Mouse (Mus musculus) embryo, embryonic 10.5 days (tissue): ENCODE results near the gene Tpx2.

ENCODE experiments used
- DNase-seq: peaks from one replicate; pipeline ENCODE4 v3.0.0-alpha.2; 2015; ENCODE audit warnings: low spot score

Tpx2 gene

DNA sequence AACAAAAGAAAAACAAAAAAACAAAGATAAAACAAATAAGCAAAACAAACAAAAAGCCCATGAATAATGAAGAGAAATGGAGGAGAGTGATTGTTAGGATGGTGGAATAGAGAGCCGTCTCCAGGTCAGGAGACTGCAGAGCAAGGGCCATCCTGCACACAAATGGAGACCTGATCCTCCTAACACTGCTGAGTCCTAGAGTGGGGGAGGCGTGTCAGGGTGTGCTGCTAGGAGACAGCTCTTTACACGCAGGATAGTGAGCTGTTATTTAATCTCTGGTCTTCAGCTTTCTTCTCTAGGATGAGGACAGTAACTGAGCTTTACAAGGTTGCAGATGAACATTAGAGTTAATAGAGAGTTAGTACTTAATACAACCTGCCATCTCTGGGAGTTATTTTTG lies 14.9 kb downstream of the Tpx2 start:
- DNase-seq, result no peak

DNA sequence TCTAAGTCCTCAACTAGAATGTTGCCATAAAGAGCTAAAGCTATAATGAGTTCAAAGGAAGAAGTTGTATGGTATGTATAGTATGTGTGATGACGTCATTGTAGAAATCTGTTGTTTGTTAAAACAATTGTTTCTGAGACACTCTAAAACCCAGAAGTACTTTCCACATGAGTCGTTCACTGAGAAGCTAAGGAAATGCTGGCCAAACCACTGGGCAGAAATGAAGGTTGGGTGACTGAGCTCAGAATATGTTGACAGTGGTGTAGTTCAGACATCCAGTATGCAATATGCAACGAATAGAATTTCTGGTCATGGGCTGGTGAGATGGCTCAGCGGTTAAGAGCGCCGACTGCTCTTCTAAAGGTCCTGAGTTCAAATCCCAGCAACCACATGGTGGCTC lies 15.6 kb downstream of the Tpx2 start:
- DNase-seq, result no peak

DNA sequence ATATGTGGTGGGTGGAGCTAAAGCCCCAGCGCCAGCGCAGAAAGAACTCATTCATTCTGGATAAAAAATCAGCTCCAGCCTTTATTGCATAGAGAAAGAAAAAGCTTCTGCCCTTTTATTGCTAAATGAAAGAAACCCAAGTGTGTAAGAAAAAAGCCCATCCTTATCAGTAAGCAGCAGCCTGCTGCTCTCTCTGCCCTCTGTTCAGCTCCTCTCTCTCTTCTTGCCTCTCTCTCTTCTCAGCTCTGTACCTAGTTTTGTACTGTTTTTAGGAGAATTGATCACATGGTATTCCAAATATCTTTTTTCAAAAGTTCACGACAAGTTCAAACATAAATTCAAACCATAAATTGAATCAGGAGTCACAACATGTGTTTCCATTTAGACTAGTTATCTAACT lies 30.5 kb downstream of the Tpx2 start:
- peak; percentile 15 for DNase-seq

DNA sequence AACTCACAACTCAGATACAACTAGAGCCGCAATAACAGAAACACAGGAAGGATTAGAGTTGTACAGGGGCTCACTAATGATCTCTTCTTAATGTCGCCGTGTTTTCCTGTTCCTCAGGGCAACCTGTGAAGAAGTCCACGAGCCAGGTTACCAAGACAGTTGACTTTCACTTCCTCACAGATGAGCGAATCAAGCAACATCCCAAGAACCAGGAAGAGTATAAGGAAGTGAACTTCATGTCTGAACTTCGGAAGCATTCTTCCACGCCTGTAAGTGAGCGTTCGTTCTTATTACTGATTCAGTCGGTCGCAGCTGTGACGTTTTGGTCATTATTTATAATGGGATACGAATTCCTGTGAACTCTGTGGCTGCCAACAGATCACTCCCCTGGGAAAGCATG lies 33.1 kb downstream of the Tpx2 start:
- DNase-seq, result no peak

DNA sequence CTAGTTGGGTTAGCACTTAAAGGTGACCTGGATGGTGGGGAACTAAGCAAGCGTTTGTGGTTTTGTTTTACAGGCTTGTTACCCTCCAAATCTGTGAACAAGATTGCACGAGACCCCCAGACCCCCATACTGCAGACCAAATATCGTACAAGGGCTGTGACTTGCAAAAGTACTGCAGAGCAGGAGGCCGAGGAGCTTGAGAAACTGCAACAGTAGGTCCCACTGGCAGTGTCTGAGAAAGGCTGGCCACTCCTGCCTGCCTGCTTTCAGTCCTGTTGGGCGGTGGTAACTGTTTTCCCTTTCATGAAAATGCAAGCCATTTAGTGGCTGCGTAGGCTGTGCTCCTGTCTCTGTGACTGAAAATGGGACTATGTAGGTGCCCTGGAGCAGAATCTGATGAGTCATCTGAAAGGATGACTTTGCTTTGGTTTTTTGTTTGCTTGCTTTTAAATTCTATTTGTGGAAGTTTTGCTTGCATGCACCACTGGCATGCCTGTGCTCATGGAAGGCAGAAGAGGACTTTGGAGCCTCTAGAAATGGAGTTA lies 36.4 kb downstream of the Tpx2 start:
- DNase-seq, result no peak

DNA sequence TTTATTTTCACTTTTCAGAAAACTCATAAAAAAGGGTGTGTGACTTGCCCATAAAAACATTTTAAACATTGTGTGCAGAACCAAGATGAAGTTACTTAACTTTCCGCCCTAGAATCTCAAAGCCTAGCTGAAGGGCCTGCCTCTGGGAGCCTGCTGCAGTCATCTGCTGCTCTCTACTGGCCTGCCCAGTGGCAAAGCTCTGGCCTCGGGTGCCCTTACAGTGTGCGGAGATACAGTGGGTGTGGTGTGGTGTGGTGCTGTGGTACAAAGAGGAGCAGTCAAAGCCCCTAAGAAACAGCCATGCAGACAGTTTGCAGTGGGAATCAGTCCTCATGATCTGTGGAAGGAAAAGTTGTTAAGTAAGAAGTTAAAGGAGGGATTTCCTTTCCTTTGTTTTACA lies 39.5 kb downstream of the Tpx2 start:
- DNase-seq, result no peak

DNA sequence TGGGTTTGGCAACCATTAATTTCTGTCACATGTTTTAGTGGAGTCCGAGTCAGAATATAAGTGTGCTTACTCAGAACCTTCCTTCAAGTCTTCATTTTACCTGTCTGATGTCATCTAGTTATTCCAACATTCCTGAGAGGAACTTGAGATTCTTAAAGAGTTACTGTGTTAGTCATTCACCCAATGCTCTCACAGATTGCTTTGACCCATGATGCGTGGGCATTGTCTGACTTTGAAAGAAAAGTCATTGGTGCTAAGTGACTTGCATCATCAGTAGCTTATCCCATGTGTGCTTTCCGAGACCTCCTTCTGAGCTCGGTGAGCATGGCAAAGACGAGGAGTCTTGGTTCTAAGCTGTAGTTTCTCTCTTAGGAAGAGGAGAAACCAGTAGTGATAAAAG lies 41.0 kb downstream of the Tpx2 start:
- no peak for DNase-seq

DNA sequence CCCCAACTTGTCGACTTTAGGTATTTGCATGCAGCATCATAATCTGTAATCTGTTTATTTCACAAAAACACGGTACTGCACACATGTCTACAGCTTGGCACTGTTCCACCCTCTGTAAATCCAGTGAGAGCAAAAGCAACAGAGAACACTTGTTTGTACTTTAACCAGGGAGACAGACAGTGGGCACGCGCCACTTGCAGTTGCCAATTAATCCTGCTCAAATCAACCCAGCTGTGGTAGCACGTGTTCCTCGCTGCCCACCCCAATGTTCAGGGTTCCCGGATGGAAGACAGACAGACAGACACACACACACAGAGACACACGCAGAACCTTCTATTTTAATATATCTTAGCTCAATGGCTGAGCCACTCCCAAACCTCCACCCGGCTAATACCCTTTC lies 48.1 kb downstream of the Tpx2 start:
- no peak for DNase-seq

DNA sequence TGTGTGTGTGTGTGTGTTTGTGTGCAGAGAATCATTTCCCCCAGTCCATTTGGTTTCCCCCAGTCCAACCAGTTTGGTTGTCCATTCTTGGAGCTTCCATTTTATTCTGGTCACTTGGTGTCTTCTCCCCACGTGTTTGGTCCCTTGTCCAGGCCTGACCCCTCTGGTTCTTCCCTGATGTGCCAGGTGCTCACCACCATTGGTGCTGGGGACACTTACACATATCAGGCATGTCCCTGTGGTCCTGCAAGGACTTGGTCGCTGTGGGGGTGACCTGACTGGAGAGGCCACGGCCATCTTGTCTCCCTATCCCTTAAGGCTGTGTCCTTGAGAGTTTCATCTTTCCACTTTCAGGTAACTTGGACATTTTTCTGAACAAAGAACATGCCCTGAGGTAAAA lies 49.2 kb downstream of the Tpx2 start:
- DNase-seq, result no peak

DNA sequence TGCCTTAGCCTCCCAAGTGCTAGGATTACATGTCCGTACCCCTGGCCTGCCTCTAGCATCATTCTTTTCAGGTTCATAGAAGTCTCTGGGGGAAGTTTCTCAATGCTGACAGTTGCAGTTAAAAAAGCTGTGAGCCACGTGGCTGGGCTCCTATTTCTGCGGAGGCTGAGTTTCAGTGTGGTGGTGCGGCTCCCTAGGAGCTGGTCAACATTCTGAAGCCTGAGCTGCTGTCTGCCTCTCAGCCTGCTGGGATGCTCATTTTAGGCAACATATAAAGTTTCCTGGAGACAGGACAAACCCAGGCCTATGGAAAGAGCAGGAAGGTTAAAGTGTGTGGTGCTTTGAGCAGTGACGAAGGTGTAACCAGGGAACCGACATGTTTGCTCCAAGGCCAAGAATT lies 51.2 kb downstream of the Tpx2 start:
- no peak for DNase-seq

DNA sequence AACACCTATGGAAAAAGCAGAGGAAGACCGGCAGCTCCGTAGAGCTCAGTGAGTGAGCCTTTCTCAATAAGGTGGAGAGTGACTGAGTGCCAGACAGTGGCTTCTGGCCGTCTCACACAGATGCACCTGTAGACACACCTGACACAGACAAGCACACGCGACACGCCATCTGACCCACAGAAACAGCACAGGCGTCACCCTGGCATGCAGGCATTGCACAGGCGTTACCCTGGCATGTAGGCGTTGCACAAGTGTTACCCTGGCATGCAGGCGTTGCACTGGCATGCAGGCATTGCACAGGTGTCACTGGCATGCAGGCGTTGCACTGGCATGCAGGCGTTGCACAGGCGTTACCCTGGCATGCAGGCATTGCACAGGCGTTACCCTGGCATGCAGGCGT lies 53.5 kb downstream of the Tpx2 start:
- DNase-seq, result no peak

DNA sequence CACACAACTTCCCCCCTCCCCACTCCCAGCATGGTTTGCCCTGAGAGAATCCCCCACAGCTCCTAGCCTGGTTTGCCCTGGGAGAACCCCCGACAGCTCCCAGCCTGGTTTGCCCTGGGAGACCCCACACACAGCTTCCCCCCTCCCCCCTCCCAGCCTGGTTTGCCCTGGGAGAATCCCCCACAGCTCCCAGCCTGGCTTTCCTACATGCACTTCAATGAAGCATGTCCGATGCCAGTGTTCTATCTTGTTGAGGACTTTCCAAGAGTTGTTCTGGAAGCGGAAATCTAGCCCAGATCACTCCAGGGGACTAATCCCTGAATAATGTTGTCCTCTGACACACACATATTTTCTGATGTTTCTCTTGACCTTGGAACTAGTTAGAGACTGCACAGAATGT lies 54.9 kb downstream of the Tpx2 start:
- DNase-seq, result no peak

DNA sequence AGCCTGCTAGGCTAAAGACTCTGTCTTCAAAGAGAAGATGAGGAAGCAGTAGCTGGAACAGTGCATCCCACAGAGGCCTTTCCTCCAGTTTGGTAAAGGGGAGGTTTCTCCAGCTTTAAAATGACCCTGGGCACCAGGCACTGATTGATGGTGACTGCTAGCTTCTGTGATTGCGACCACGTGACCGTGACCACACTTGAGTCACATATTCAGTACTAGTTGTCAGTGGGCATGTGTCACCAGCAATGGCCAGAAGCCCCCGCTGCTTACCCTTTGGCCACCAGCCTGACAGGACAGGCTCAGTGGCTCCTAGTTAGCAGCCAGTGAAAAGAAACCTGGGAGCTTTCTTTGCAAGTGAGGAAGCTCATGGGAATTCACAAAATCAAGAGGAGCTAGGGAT lies 55.8 kb downstream of the Tpx2 start:
- DNase-seq, result no peak

DNA sequence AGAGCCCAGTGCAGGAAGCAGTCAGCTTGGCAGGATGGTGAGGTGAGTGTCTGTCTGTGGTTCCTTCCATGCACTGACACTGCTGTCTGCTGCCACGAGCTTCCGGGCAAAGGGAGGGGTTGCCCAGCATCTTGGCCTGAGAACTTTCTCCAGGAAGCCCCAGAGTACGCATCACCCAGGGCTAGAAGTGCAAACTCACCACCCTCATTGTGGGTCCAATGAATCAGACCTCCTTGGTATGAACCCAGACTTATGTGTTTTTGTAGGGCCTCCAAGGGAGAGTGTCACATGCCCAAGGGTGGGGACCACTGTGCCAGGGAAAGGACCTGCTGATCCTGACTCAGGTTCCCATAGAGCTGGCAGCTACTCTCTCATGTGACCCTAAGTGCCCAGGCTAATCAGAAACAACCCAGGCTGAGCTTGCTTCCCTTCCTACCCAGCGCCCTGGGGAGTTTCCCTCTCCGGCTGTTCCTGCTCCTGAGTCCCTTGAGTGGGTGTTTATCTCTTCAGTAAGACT lies 56.4 kb downstream of the Tpx2 start:
- DNase-seq, result no peak

DNA sequence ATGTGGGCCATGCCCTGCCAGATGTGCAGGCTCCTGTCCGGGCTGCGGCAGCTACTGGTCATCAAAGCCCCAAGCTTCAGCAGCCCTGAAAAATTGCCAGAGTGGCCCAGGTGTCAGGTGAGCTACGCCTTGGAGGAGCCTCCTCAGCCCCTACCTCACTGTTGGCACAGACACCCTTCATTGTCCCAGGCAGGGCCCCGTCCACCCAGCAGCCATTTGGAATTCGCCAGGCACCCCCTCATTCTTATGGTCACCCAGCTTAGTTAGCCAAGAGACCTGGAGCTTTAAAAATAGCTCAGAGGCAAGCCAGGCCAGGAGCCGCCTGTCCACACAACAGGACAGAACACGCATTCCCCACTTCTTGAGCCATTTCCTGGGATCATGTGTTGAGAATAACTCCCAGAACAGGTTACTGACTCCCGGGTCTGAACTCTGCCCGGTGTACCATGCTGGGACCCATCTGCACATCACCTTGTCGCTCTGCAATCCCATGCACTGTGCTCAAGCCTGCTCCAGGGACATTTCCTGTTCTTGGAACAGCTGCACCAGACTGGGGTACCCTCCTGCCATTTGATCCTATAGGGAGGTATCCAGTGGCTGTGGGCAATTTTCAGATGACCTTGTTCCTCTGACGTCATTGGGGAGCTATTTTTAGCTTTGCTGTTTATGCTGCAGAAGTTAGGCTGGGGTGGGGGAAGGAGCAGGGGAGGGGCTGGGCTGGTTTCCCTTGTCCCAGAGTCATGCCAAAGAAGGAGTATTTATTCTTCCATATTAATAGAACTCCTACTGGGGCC lies 57.5 kb downstream of the Tpx2 start:
- DNase-seq, result peak; percentile 50

DNA sequence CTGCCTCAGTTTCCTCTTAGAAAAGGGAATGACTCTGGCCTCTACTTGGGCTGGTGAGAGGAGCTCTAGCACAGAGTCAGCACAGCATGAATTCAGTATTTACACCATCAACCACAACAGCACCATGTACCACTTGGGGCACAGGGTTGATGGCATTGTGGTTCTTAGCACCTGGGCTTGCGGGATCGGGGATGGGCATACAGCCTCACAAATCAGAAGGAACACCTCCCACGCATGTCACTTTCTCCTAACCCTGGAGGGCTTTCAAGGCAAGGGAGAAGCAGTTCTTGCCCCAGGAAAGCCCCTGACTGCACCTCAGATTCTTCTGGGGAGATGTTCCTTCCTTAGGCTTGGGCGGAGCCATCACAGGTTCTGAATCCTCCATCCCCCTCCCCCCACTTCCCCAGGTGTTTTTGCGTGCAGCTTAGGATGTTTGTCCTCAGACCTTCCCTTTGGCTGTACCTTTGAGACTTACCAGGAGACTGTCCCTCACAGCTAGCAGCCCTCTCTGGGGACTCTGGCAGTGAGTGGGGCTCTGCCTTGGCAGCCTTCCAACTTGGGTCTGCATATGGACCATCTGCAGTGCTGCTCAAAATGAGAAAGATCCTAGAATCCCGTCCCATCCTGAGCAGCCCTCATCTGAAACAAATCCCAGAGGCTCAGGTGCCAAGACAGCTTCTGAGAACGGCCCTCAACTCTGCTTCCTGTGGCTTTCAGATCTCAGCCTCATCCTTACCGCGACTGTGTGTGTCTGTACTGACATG lies 58.7 kb downstream of the Tpx2 start:
- no peak for DNase-seq

DNA sequence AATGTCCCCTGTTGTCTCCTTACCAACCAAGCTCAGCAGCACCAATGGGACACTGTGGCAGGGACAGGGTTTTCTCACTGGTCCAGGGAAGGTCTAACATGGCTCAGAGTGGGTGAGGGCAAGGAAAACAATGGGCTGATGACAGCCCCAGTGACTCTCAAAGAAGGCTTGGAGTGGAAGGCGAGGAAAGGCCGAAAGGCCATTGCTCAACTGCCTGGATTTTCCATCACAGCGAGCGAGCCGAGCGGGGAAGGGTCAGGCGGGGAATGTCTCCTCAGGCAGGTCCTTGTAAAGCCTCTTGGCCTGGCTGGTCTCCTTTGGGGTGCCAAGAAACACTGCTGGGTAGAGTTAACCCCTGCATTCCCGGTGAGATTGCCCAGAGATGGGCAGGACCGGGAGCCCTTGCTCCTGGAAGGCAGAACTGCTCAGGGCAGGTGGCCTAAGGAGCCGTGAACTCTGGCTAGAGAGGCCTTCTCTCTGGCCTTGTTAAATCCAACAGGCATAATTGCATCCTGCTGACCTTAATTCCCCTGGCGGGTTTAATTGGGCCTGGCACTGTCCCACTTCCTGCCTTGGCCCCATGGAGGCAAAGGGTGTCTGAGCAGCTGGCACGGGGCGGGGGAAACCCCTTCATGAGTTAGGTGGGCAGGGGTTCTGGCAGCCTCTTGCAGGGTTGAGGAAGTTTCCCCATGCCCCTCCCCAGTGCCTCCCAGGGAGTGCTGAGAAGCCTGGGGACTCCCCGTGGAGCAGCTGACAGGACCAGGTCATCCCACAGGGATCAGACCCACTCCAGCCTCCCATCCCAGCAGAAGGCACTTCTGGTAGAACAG lies 59.6 kb downstream of the Tpx2 start:
- DNase-seq, result no peak

DNA sequence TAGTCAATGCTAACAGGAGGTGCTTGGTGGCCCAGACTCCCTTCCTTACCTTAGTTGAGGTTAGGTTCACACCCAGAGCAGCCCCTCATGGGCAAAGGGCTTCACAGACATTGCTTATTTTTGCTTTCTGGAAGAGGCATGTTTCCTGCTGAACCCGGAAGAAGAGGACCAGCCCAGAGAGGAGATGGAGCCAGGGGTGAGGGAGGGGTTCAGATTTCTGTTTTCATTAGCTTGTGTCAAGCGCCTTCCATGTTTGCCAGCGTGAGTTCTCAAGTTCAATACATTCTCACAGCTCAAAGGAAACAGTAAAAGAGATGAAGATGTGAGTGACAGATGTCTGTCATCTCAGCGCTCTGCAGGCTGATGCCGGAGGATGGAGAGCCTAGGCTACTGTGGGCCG lies 62.1 kb downstream of the Tpx2 start:
- no peak for DNase-seq

DNA sequence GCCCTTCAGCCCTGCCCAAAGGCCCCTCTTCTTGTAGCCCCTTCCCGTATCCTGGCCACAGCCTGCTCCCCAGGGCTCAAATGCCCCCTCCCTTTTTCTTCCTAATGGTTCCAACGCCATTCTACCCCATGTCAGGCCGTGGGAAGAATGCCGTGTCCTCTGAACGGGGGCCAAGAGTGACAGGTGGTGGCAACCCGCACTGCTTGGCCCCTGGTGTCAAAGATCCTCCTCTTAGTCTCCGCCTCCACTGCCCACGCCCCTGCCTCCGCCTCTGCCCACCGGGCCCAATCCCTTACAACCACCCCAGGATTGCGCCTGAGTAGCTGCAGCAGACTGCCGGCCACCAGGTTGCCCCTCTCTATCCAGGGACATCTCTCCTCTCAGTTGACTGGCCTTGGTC lies 63.3 kb downstream of the Tpx2 start, which contains the start of gene Mylk2:
Gene Mylk2 (plus strand): TSS at position 322 of the 400 bp plus-strand sequence.
- DNase-seq, result no peak

DNA sequence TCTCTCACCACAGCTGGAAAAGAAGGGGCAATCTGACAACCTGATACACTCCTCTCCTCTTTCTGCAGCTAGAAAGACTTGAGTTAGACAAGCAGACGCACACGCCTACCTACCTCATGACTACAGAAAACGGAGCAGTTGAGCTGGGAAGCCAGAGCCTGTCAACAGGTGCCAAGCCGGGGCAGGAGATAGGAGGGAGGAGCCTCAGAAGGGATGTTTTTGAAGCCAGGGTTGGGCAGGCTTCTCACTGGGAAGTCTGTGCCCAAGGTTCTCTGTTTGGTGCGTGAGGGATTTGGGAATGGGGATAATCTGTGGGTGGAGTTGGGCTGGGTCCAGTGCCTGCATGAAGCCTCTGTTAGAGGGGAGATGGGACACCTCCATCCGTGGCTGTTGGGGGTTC lies 63.7 kb downstream of the Tpx2 start:
- no peak for DNase-seq

DNA sequence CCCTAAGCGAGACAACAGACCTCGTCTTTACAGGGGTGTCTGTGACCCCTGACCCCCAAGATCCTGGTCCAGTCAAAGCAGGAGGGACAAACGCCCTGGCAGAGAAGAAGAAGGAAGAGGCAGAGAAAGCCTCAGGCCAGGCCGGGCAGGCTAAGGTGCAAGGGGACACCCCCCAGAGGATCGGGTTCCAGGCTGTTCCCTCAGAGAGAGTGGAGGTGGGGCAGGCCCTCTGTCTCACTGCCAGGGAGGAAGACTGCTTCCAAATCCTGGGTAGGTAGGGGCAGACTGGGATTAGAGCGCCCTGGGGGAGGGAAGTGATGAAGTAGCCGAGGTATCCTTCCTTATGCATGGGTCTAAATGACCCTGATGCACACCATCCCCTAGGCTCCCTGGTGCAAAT lies 65.7 kb downstream of the Tpx2 start:
- DNase-seq, result no peak
